Mouse (Mus musculus) embryonic facial prominence, embryonic 10.5 days (tissue): Measurements from ENCODE around the gene Mmgt1. TPM values are rescaled to one million over a fixed set of nuclear protein-coding genes. Genes with fewer than 3 reads are reported as not detected.

Experiments
- DNase-seq: peaks from one replicate; pipeline ENCODE4 v3.0.0-alpha.2; 2017; ENCODE audit warnings: low spot score
- H3K27ac ChIP-seq: fragments of 300-500 bp; sonication (generic); replicated peaks from 2 replicates; pipeline ENCODE4 v1.5.1; 2016; ENCODE audit warnings: mild to moderate bottlenecking
- H3K27me3 ChIP-seq: fragments of 300-500 bp; sonication (generic); replicated peaks from 2 replicates; pipeline ENCODE4 v1.6.1; 2016; ENCODE audit warnings: low read depth, mild to moderate bottlenecking; ENCODE audit not compliant: poor library complexity, severe bottlenecking
- H3K36me3 ChIP-seq: fragments of 300-500 bp; sonication (generic); replicated peaks from 2 replicates; pipeline ENCODE4 v1.6.1; 2016; ENCODE audit warnings: mild to moderate bottlenecking, moderate library complexity
- H3K4me1 ChIP-seq: fragments of 300-500 bp; sonication (generic); 2 replicates; pipeline ENCODE4 v1.6.1; 2016
- H3K4me3 ChIP-seq: fragments of 300-500 bp; sonication (generic); 2 replicates; pipeline ENCODE4 v1.5.1; 2016; ENCODE audit warnings: mild to moderate bottlenecking, moderate library complexity
- H3K9me3 ChIP-seq: fragments of 300-500 bp; sonication (generic); 2 replicates; pipeline ENCODE4 v1.6.1; 2016; ENCODE audit warnings: mild to moderate bottlenecking
- WGBS: fragments of 180-500 bp; shearing (Covaris S2); methylation state at CpG from one replicate; pipeline ENCODE4 v1.1.7; 2016; 5-methylcytosine and 5-hydroxymethylcytosine counted together
- polyA plus RNA-seq: library from polyadenylated mRNA; unstranded; fragments of >200 nt; fragmentation: Nextera tagmentation; extraction: Ambion mirVana; gene quantifications from 2 replicates; pipeline ENCODE4 v1.2.1, GENCODE M21; 2016

The Mmgt1 gene
- 34.4 and 37.1 TPM in 2 replicates for polyA plus RNA-seq

DNA sequence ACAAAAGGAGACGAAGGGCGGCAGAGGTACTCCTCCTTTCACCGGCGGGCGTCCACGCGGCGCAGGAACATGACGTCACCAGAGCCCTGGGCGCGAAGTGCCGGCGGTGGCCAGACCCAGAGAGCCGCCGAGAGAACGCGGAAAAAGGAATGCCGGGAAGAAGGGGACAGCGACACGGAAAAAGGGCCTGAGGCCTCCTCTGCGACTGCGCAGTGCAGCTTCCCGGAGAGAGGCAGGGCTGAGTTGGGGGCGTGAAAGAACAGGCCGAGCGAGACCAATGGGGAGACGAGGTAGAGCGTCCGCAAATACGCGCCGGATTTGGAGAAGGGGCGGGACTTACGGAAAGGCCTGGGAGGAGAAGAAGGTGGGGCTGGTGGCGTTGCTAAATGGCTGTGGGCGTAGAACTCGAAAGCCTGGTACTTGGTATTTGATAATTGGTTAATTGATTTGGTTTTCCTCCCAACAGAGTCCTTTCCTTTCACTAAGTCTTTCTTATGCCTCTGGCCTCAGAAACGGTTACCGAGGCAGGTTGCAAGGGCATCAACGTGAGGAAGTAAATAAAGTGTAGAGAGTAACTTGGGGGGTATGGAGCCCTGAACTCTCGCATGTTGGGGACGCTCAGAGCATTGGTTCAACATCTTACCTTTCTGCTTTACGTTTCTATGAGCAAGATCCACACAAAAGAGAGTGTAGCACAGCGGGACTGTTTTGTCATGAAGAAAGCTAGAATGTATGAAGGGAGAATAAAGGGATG, at the start of gene Mmgt1:
Mmgt1 (minus strand) TSS at position 183 of the 754 bp plus-strand sequence.
- Histone ChIP-seq H3K27me3 (no peaks in the 10 kb centered on the region), H3K4me1 (0 out of 2 replicates have a peak, but pooled peaks cover 5% of the 10 kb centered on the region), H3K4me3 (peak within 1 kb of the TSS; percentile 71), H3K9me3 (0 out of 2 replicates have a peak, but pooled peaks cover 4% of the 10 kb centered on the region), H3K36me3 (peaks cover 9% of the 10 kb centered on the region; the same call in 1 of the 2 replicates), H3K27ac (peak within 1 kb of the TSS; percentile 87)
- DNase-seq = peak; percentile 93
- 12% methylated on average over 44 of the region's 44 CpGs for WGBS

DNA sequence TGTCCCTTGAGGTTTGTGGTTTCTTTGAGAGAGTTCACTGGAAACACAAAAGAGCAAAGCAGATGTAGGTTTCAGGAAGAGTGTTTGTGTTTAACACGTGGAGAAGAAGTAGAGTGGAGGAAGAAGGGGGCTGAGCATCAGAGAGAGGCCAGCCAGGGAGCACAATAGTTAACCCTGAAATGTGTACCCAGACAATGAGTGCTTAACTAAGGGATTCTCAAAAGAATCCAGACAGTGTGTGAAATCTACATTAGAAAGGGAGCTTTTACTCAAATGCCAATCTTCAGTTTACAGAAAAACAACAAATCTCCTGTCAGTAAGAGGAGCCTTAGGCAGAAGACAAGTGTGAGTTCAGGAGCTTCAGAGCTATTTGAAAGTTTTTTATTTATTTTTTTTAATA, 42.2 kb upstream of the Mmgt1 start:
- H3K36me3 ChIP-seq = peaks cover 7% of the 10 kb centered on the region; the same call in 1 of the 2 replicates
- no peaks in the 10 kb centered on the region for H3K27me3 ChIP-seq
- no peak overlapping the region for H3K4me3 ChIP-seq
- H3K9me3 ChIP-seq = no peaks in the 10 kb centered on the region
- 7% methylated on average over 1 of the region's 1 CpGs for whole genome bisulfite sequencing
- H3K4me1 ChIP-seq = no peaks in the 10 kb centered on the region
- DNase-seq = no peak
- H3K27ac ChIP-seq = no peak overlapping the region

DNA sequence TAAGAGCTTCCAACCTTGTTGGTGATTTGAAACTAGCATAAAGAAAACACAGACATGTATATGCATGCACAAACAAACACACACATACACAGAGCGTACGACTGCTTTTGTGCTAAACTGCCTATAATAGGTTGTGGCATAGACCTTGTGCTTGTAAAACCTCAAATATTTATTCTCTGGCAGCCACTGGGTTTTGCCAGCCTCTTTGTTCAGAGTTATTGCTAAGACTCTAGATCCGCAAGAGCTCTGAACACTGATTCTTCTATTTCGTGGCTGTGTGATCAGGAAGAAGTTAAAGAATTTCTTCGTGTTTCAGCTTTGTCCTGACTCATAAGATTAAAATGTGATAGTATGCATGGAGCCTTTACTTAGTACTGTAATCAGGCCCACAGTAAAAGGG, 38.3 kb upstream of the Mmgt1 start:
- 87% methylated on average over 5 of the region's 5 CpGs for WGBS

DNA sequence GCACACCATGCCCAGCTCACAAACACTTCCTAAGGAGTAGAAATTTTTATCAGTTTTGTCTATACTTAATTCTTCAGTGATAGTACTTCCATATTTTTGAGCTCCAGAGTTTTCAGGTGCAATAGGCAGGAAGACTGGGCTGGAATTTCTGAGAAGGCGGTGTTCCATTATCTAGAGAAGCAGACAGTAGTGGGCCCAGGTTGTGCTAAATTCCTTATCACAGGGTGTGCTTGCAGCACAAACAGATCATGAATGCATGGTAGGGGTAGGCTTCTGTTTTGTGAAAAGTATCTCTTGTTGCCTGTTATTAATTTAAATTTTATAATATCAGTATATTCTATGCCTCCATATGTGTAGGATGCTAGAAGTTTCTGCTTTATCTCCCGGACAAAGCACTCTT, 17.4 kb upstream of the Mmgt1 start:
- Histone ChIP-seq H3K36me3 (no peaks in the 10 kb centered on the region), H3K4me3 (no peak overlapping the region), H3K27me3 (no peaks in the 10 kb centered on the region), H3K9me3 (no peaks in the 10 kb centered on the region), H3K4me1 (peaks cover 8% of the 10 kb centered on the region; the same call in 1 of the 2 replicates), H3K27ac (no peak overlapping the region)
- WGBS = 84% methylated on average over 2 of the region's 2 CpGs
- DNase-seq = no peak

More for the DNA sequence above, 38.3 kb upstream of the Mmgt1 start:
- peaks cover 7% of the 10 kb centered on the region; the same call in 1 of the 2 replicates for H3K36me3 ChIP-seq
- no peaks in the 10 kb centered on the region for H3K27me3 ChIP-seq
- no peak overlapping the region for H3K4me3 ChIP-seq
- DNase-seq = no peak
- H3K9me3 ChIP-seq = no peaks in the 10 kb centered on the region
- H3K27ac ChIP-seq = no peak overlapping the region
- H3K4me1 ChIP-seq = no peaks in the 10 kb centered on the region

DNA sequence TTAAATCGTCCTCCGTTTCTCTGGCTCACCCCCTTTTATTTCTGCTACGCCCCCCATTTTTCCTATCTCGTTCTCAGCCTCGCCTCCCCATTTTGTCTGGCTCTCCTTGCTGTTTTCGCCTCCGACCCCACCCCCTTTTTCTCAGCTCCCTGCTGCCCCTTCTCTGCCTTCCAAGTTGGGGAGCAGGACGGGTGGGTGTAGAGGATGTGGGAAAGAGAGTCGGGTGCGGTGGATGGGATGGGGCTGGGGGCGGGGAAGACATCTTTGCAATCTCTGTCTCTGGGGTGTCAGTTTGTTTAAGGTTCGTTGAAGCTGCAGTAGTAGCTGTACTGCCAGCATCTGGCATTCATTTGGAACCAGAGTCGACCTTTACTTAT, 12.4 kb upstream of the Mmgt1 start:
- H3K27me3 ChIP-seq = no peaks in the 10 kb centered on the region
- H3K9me3 ChIP-seq = no peaks in the 10 kb centered on the region
- WGBS = 16% methylated on average over 13 of the region's 13 CpGs
- DNase-seq = peak; percentile 37
- H3K27ac ChIP-seq = peak overlapping the region; percentile 85
- no peaks in the 10 kb centered on the region for H3K36me3 ChIP-seq
- peaks cover 8% of the 10 kb centered on the region; the same call in 1 of the 2 replicates for H3K4me1 ChIP-seq
- H3K4me3 ChIP-seq = peak overlapping the region; percentile 67

DNA sequence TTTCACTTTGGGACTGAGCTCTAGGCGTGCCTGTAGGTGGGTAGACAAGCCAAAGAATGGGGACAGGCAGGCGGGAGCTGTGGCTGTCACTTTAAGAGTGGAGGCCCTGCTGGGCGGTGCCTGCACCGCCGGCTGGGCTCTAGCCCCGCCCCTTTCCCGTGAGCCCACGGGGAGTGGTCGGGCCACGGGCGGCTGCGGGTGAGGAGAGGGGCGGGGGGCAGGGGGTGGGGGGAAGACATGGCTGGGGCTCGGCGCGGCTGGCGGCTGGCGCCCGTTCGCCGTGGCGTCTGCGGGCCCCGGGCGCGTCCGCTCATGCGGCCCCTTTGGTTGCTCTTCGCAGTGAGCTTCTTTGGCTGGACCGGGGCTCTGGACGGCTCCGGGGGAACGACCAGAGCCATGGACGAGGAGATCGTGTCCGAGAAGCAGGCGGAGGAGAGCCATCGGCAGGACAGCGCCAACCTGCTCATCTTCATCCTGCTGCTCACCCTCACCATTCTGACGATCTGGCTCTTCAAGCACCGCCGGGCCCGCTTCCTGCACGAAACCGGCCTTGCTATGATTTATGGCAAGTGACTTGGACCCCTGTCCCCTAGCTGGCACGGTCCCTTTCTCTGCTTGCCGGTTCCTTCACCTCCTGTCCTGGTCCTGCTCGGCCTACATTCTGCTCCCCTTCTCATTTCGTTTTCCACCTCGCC, 11.9 kb upstream of the Mmgt1 start, which contains the start of gene Slc9a6:
Slc9a6 (plus strand) TSS at position 135 of the 695 bp plus-strand sequence.
- peak within 1 kb of the TSS; percentile 67 for H3K4me3 ChIP-seq
- 12% methylated on average over 36 of the region's 50 CpGs for WGBS
- H3K36me3 ChIP-seq = no peaks in the 10 kb centered on the region
- peak within 1 kb of the TSS; percentile 85 for H3K27ac ChIP-seq
- H3K9me3 ChIP-seq = no peaks in the 10 kb centered on the region
- no peaks in the 10 kb centered on the region for H3K27me3 ChIP-seq
- peaks cover 8% of the 10 kb centered on the region; the same call in 1 of the 2 replicates for H3K4me1 ChIP-seq
- DNase-seq = peak; percentile 87

DNA sequence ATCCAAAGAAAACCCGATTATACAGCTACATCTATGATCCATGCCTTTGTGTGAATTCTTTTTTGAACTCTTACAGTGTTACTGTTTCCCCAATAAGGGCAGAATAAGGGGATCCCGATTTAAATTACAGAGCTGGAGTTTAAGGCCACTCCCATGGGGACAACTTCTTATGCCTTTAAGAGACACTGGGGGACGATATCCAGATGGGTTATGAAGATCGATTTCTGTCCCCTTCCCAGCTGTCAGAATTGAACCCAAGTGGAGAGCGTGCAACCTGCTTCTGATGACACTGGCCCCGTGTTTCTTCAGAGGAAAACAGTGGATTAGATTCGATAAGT, 11.4 kb upstream of the Mmgt1 start:
- no peaks in the 10 kb centered on the region for H3K27me3 ChIP-seq
- H3K4me1 ChIP-seq = peaks cover 8% of the 10 kb centered on the region; the same call in 1 of the 2 replicates
- no peaks in the 10 kb centered on the region for H3K9me3 ChIP-seq
- H3K36me3 ChIP-seq = no peaks in the 10 kb centered on the region
- 29% methylated on average over 7 of the region's 7 CpGs for WGBS
- H3K4me3 ChIP-seq = peak overlapping the region; percentile 67
- DNase-seq = no peak
- H3K27ac ChIP-seq = peak overlapping the region; percentile 85

DNA sequence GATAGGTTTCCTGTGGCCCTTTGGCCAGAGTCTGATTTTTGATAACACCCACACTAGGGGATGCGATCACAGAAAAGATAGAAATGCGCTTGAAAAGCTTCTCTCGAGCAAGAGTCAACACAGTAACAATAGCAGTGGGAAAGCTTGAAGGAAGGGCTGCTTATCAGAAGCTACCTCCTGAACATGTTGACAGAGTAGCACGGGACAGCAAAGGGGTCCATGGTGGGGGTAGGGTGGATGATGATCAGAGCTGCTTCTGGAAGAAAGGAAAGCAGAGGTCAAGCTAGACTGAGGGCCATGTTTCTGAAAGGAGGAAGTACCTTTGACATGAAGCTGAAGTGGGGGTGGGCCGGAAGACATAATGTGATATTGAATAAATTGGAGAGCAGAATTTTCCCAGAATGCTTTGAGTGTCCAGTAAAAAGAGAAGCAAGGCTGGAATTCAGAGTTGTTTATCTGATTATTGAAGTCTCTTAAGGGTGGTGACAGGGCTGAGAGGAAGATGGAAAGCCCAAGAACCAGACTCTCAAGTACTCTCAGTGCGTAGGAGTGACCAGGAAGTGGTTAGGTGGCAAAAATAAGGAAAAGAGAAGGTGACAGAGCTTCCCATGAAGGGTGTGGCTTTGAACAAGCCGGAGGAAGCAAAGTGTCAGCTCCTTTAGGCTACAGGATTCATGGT, 9.3 kb upstream of the Mmgt1 start:
- H3K9me3 ChIP-seq = no peaks in the 10 kb centered on the region
- no peak for DNase-seq
- H3K4me3 ChIP-seq = no peak overlapping the region
- 76% methylated on average over 7 of the region's 7 CpGs for WGBS
- H3K36me3 ChIP-seq = no peaks in the 10 kb centered on the region
- peaks cover 8% of the 10 kb centered on the region; the same call in 1 of the 2 replicates for H3K4me1 ChIP-seq
- no peak overlapping the region for H3K27ac ChIP-seq
- no peaks in the 10 kb centered on the region for H3K27me3 ChIP-seq

DNA sequence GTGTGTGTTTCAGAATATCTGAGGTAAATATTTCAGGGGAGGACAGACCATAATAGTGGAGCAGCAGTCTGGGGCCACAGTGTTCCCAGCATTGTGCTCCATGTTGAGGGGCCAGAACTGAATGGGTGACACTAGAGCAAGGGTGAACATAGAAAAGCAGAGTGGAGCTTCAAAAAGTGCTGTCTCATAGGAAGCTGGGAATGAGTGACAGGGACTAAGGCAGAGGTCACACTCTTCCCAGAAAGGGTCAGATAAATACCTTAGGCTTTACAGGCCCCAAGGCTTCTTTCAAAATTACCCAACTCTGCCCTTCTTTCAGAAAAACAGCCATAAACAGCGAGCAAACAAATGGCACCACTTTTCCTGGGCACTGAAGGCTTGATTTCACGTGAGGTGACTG, 8.7 kb upstream of the Mmgt1 start:
- Histone ChIP-seq H3K4me1 (peaks cover 8% of the 10 kb centered on the region; the same call in 1 of the 2 replicates), H3K27me3 (no peaks in the 10 kb centered on the region), H3K9me3 (no peaks in the 10 kb centered on the region), H3K36me3 (no peaks in the 10 kb centered on the region), H3K4me3 (no peak overlapping the region), H3K27ac (no peak overlapping the region)
- DNase-seq = no peak
- WGBS = 61% methylated on average over 2 of the region's 2 CpGs

DNA sequence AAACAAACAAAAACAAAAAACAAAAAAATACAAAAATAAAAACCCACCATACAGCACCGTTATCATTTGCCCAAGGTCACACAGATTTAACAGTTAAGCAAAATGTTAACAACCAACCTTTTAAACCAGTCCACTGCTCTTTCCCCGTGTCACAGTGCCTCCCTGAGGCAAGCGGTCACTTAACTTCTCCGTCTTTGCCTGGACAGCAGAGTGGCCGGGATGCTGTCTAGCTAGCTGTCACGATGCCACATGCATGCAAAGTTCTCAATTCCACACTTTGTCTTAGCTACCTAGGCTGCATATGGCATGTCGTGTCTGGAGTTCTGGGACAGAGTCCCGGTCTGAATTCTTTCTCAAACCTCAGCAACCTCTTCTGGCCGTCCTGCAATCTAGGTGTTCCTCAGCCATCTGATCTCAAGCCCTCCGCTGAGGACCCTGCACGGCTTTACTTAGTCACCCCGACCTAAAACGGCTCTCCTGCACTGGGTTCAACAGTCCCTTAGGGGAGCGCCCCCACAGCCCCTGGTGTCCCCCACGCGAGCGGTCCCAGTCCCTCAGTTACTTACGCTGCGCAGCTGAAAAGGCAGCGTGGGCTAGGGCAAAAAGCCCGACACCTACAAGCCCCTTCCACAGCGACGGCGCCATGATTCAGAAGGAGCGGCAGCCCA, 516 bp downstream of the Mmgt1 start:
- Histone ChIP-seq H3K9me3 (0 out of 2 replicates have a peak, but pooled peaks cover 4% of the 10 kb centered on the region), H3K4me3 (peak overlapping the region; percentile 71), H3K27me3 (no peaks in the 10 kb centered on the region), H3K4me1 (0 out of 2 replicates have a peak, but pooled peaks cover 5% of the 10 kb centered on the region), H3K27ac (peak overlapping the region; percentile 87), H3K36me3 (peaks cover 12% of the 10 kb centered on the region; the same call in 1 of the 2 replicates)
- 17% methylated on average over 25 of the region's 25 CpGs for WGBS
- no peak for DNase-seq

DNA sequence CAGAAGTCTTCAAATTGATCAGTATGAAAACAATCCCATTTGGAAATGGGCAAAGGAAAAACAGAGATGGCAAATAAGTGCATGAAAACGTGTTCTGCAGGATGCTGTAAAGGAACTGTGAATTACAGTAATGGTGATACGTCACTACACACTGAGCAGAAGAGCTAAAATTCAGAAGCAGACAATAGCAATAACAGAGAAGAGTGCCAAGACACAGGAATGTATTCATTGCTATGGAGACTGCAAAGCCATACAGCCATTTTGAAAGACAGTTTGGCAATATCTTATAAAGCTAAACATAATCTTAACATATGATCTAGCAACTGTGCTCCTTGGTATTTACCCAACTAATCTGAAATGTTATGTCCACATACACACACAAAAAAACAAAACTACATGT, 19.7 kb downstream of the Mmgt1 start:
- 79% methylated on average over 2 of the region's 2 CpGs for WGBS
- no peak for DNase-seq
- H3K9me3 ChIP-seq = no peaks in the 10 kb centered on the region
- no peak overlapping the region for H3K27ac ChIP-seq
- no peak overlapping the region for H3K4me3 ChIP-seq
- H3K4me1 ChIP-seq = no peaks in the 10 kb centered on the region
- no peaks in the 10 kb centered on the region for H3K36me3 ChIP-seq
- no peaks in the 10 kb centered on the region for H3K27me3 ChIP-seq

DNA sequence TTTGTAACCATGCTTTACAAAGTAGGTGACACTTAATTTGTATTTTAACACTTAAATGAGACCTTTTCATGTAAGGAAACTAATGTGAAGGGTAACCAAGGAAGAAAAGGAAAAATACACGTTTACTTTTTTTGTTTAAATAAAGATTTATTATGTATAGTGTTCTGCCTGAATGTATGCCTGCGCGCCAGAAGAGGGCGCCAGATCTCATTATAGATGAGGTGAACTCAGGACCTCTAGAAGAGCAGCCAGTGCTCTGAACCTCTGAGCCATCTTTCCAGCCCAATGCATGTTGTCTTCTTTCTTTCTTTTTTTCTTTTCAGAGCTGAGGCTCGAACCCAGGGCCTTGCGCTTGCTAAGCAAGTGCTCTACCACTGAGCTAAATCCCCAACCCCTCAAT, 25.4 kb downstream of the Mmgt1 start:
- DNase-seq = peak; percentile 24
- H3K4me1 ChIP-seq = no peaks in the 10 kb centered on the region
- no peaks in the 10 kb centered on the region for H3K36me3 ChIP-seq
- H3K27ac ChIP-seq = no peak overlapping the region
- no peaks in the 10 kb centered on the region for H3K9me3 ChIP-seq
- 19% methylated on average over 6 of the region's 6 CpGs for WGBS
- H3K27me3 ChIP-seq = no peaks in the 10 kb centered on the region
- H3K4me3 ChIP-seq = no peak overlapping the region
